13 mouse cellular contexts compared by ENCODE assay signal in genomic region chr8:121967977-121968376, GRCm38 (mm10). TPM values are rescaled to one million over a fixed set of nuclear protein-coding genes. Genes with fewer than 3 reads are reported as not detected.
A peak's percentile ranks its signal among the peaks of the same experiment; 100 is the strongest.
DNase-seq lines count a peak whose midpoint lies in the region; ATAC-seq lines count a peak whose summit lies in the region.
"Had no signal": no experiment of that assay in that cellular context is flagged by ENCODE, and none has a peak within 500 bp of the region (broad histone marks: within the 10 kb centered on the region; RNA-seq: fewer than 3 reads in every experiment).

No protein-coding gene starts in this region.

- peaks cover 10% of the 10 kb centered on the region for H3K4me1 ChIP-seq in hindbrain, embryonic 11.5 days (replicated peaks; ENCODE audit: control insufficient read depth, insufficient read depth, low read length)
- peaks cover 52% of the 10 kb centered on the region for H3K4me1 ChIP-seq in hindbrain, embryonic 10.5 days (replicated peaks)
- peaks cover 26% of the 10 kb centered on the region for H3K4me1 ChIP-seq in neural tube, embryonic 11.5 days (ENCODE audit: control insufficient read depth, insufficient read depth, low read length)
- peaks cover 54% of the 10 kb centered on the region for H3K4me1 ChIP-seq in hindbrain, embryonic 15.5 days (replicated peaks)

- no peaks in the 10 kb centered on the region for H3K27me3 ChIP-seq in hindbrain, embryonic 11.5 days (ENCODE audit: control insufficient read depth, insufficient read depth, low read length)
- H3K27me3 ChIP-seq in hindbrain, embryonic 10.5 days (ENCODE audit: insufficient read depth, poor library complexity, severe bottlenecking), result no peaks in the 10 kb centered on the region
- no peaks in the 10 kb centered on the region for H3K27me3 ChIP-seq in neural tube, embryonic 11.5 days (ENCODE audit: control insufficient read depth, insufficient read depth, low read length)
- H3K27me3 ChIP-seq in hindbrain, embryonic 15.5 days, result no peaks in the 10 kb centered on the region
- H3K27me3 ChIP-seq: midbrain, embryonic 12.5 days had no signal

- no peak for ATAC-seq in hindbrain, embryonic 11.5 days (ENCODE audit: low FRiP score)
- no peak for ATAC-seq in neural tube, embryonic 11.5 days (ENCODE audit: insufficient read depth, low FRiP score, low TSS enrichment)
- ATAC-seq in hindbrain, embryonic 15.5 days (ENCODE audit: low FRiP score, low read depth), result no peak

- DNase-seq in hindbrain, embryonic 11.5 days (ENCODE audit: low spot score), result no peak
- no peak for DNase-seq in hindbrain, embryonic 10.5 days (ENCODE audit: low spot score)
- no peak for DNase-seq in neural tube, embryonic 11.5 days (ENCODE audit: low spot score)
- no peak for DNase-seq in neural tube, embryonic 10.5 days (ENCODE audit: extremely low spot score, low spot score)
- no peak for DNase-seq in thymus, postnatal 14 days
- DNase-seq in c-Kit-positive CD71-positive TER-119-positive erythroid progenitor cells, embryonic 14.5 days (ENCODE audit: low spot score), result no peak
- DNase-seq in adrenal gland, postnatal 4 days (ENCODE audit: low spot score in 2 of 2), result no peak
- DNase-seq: adrenal gland, postnatal 10 days; right cerebral cortex, adult 18-20 months; thymus, adult 2 months had no signal

- no peak overlapping the region for H3K4me3 ChIP-seq in hindbrain, embryonic 11.5 days (ENCODE audit: low read depth, low read length)
- no peak overlapping the region for H3K4me3 ChIP-seq in hindbrain, embryonic 10.5 days
- H3K4me3 ChIP-seq in neural tube, embryonic 11.5 days (ENCODE audit: low read depth, low read length), result no peak overlapping the region
- no peak overlapping the region for H3K4me3 ChIP-seq in hindbrain, embryonic 15.5 days
- H3K4me3 ChIP-seq: midbrain, embryonic 12.5 days had no signal

- H3K4me2 ChIP-seq in hindbrain, embryonic 11.5 days (replicated peaks; ENCODE audit: low read depth, low read length), result no peak overlapping the region
- no peak overlapping the region for H3K4me2 ChIP-seq in neural tube, embryonic 11.5 days (ENCODE audit: low read depth)
- H3K4me2 ChIP-seq in hindbrain, embryonic 15.5 days, result no peak overlapping the region
- H3K4me2 ChIP-seq: midbrain, embryonic 12.5 days had no signal

- 50% methylated on average over 4 of the region's 4 CpGs for WGBS in hindbrain, embryonic 11.5 days
- 55% methylated on average over 4 of the region's 4 CpGs for WGBS in hindbrain, embryonic 10.5 days
- WGBS in neural tube, embryonic 11.5 days, result 19% methylated on average over 4 of the region's 4 CpGs
- 35% methylated on average over 4 of the region's 4 CpGs for WGBS in hindbrain, embryonic 15.5 days

- H3K9ac ChIP-seq in hindbrain, embryonic 11.5 days (ENCODE audit: low read depth, low read length), result no peak overlapping the region
- no peak overlapping the region for H3K9ac ChIP-seq in neural tube, embryonic 11.5 days (ENCODE audit: low read length)
- no peak overlapping the region for H3K9ac ChIP-seq in hindbrain, embryonic 15.5 days

- H3K9me3 ChIP-seq in hindbrain, embryonic 11.5 days (ENCODE audit: control insufficient read depth, low read length), result no peaks in the 10 kb centered on the region
- H3K9me3 ChIP-seq in hindbrain, embryonic 10.5 days, result no peaks in the 10 kb centered on the region
- H3K9me3 ChIP-seq in neural tube, embryonic 11.5 days (ENCODE audit: control insufficient read depth, low read length), result no peaks in the 10 kb centered on the region
- no peaks in the 10 kb centered on the region for H3K9me3 ChIP-seq in hindbrain, embryonic 15.5 days
- H3K9me3 ChIP-seq: midbrain, embryonic 12.5 days had no signal

- 0 out of 2 replicates have a peak overlapping the region, but pooled peaks have one; percentile 13 for H3K27ac ChIP-seq in hindbrain, embryonic 11.5 days (ENCODE audit: low read depth, low read length)
- H3K27ac ChIP-seq in hindbrain, embryonic 10.5 days, result no peak overlapping the region
- H3K27ac ChIP-seq in neural tube, embryonic 11.5 days (ENCODE audit: low read depth, low read length), result peak overlapping the region; percentile 4; the same call in 1 of the 2 replicates
- H3K27ac ChIP-seq in hindbrain, embryonic 15.5 days (replicated peaks), result peak overlapping the region; percentile 52

- H3K36me3 ChIP-seq in hindbrain, embryonic 11.5 days (ENCODE audit: control insufficient read depth, insufficient read depth, low read length), result no peaks in the 10 kb centered on the region
- peaks cover 13% of the 10 kb centered on the region for H3K36me3 ChIP-seq in hindbrain, embryonic 10.5 days
- no peaks in the 10 kb centered on the region for H3K36me3 ChIP-seq in neural tube, embryonic 11.5 days (ENCODE audit: control insufficient read depth, insufficient read depth, low read length)
- no peaks in the 10 kb centered on the region for H3K36me3 ChIP-seq in hindbrain, embryonic 15.5 days

RNA-seq across cellular contexts. Expression of gene Banp, which starts 18.4 kb away (rescaled TPM):
- polyA plus RNA-seq in hindbrain, embryonic 11.5 days (2014; fragmentation: Nextera tagmentation; extraction: Ambion mirVana), result 50.8 and 51.8 TPM in 2 replicates
- polyA plus RNA-seq in hindbrain, embryonic 10.5 days (2016; fragmentation: Nextera tagmentation; extraction: Ambion mirVana), result 56.9 and 64.5 TPM in 2 replicates
- 60.6 and 61.4 TPM in 2 replicates for polyA plus RNA-seq in neural tube, embryonic 11.5 days (2014; fragmentation: Nextera tagmentation; extraction: Ambion mirVana)
- 53.9 and 59.1 TPM in 2 replicates for polyA plus RNA-seq in hindbrain, embryonic 15.5 days (2015; fragmentation: Nextera tagmentation; extraction: Ambion mirVana)
- 10 to 100 TPM; 14.0 to 15.7 TPM for total RNA-seq in adrenal gland, postnatal 4 days (2021)

RNA-seq across cellular contexts. Expression of gene Car5a, which starts 23.3 kb away (rescaled TPM):
- 0.15 TPM in 1 of 2 replicates, not detected in the other for polyA plus RNA-seq in hindbrain, embryonic 11.5 days (2014; fragmentation: Nextera tagmentation; extraction: Ambion mirVana)
- polyA plus RNA-seq in hindbrain, embryonic 10.5 days (2016; fragmentation: Nextera tagmentation; extraction: Ambion mirVana), result 0.12 and 0.17 TPM in 2 replicates
- polyA plus RNA-seq in neural tube, embryonic 11.5 days (2014; fragmentation: Nextera tagmentation; extraction: Ambion mirVana), result not detected in 2 replicates
- polyA plus RNA-seq in hindbrain, embryonic 15.5 days (2015; fragmentation: Nextera tagmentation; extraction: Ambion mirVana), result 0.36 and 0.63 TPM in 2 replicates
- total RNA-seq in adrenal gland, postnatal 4 days (2021), result under 1 TPM in 1 of 2 experiments, not detected in 1; 0.76 TPM
- polyA plus RNA-seq: heart, embryonic 16.5 days; thymus, adult 2 months had no signal
